Mouse (Mus musculus) thymus, adult 2 months (tissue): ENCODE results near the gene Ttc33. TPM values are rescaled to one million over a fixed set of nuclear protein-coding genes. Genes with fewer than 3 reads are reported as not detected.

Experiments
- DNase-seq: peaks from one replicate; pipeline ENCODE4 v3.0.0; 2021
- H3K27ac ChIP-seq: fragments of 200-500 bp; 2 replicates; pipeline ENCODE4 v1.5.1; 2012; ENCODE audit warnings: low read length, control low read depth; ENCODE audit not compliant: control insufficient read depth, insufficient read depth
- H3K27me3 ChIP-seq: fragments of 200-500 bp; 2 replicates; pipeline ENCODE4 v1.6.1; 2012; ENCODE audit warnings: mild to moderate bottlenecking, low read length, moderate library complexity, mixed read lengths; ENCODE audit not compliant: control insufficient read depth, insufficient read depth
- H3K36me3 ChIP-seq: fragments of 200-500 bp; 2 replicates; pipeline ENCODE4 v1.6.1; 2012; ENCODE audit warnings: mild to moderate bottlenecking, low read length, moderate library complexity; ENCODE audit not compliant: control insufficient read depth, insufficient read depth
- H3K4me1 ChIP-seq: fragments of 200-500 bp; replicated peaks from 2 replicates; pipeline ENCODE4 v1.6.1; 2012; ENCODE audit warnings: low read length; ENCODE audit not compliant: control insufficient read depth, insufficient read depth
- H3K4me3 ChIP-seq: fragments of 200-500 bp; 2 replicates; pipeline ENCODE4 v1.5.1; 2012; ENCODE audit warnings: mild to moderate bottlenecking, low read length, control low read depth, moderate library complexity; ENCODE audit not compliant: control insufficient read depth, insufficient read depth
- CTCF ChIP-seq: fragments of 200-500 bp; IDR thresholded peaks from 2 replicates; pipeline ENCODE4 v1.5.1; 2012; ENCODE audit warnings: mild to moderate bottlenecking, control low read depth, low read length, moderate library complexity, borderline replicate concordance; ENCODE audit not compliant: control insufficient read depth, poor library complexity, insufficient read depth; ENCODE audit errors: extremely low read depth
- POLR2A ChIP-seq: fragments of 200-500 bp; IDR thresholded peaks from 2 replicates; pipeline ENCODE4 v1.6.1; 2012; ENCODE audit warnings: mild to moderate bottlenecking, low read length, control low read depth, moderate library complexity; ENCODE audit not compliant: control insufficient read depth, poor library complexity, insufficient read depth; ENCODE audit errors: extremely low read depth
- WGBS: fragments of 180-500 bp; shearing (Covaris S2); methylation state at CpG from one replicate; pipeline ENCODE4 v1.1.7; 2018; 5-methylcytosine and 5-hydroxymethylcytosine counted together
- polyA plus RNA-seq: library from polyadenylated mRNA; depleted of rRNA; stranded (reverse); fragments of >200 nt; gene quantifications from 2 replicates; pipeline ENCODE4 v1.2.3, GENCODE M21; 2012

Ttc33 gene
- polyA plus RNA-seq, 1 experiment, result 4.9 TPM

DNA sequence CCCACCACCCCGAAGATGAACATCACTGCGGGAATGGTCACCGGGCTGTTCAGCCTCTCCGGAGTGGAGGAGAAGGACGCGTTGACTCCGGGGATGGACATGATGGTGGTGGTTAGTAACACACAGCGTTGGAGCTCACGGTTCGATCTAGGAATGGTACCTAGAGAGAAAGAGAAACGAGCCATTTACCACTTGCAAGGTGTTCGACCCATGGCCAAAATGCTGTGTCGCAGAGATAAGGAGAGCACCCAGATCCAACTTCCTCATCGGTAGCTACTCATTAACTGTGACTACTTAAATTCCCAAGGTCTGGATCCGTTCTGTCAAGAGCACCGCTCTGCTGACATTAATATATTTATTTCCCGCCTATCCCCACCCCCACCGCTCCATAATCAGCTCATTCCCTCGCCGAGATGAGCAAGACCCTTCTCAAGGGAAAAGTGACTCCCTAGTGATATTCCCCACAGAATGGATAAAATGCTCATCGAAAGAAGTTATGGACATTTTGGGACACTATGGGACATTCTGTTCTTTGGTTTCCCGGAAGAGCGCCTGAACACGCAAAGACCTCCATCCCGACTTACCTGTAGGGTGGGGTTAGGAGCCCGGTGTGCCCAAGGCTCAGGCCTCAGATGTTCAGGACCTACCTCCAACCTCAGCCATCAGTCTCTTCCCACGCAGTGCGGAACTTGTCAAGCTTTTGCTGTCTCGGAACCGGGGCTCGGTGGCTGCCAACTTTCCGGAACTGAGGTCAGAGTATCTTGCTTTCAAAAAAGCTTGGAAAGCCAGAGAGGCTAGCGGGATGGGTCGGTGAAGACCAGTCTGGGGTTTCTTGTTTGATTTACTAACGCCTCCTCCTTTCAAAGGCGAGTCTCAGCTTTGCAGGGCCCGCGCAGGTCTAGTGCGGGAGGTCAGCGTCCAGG is 58.0 kb downstream of the Ttc33 start:
- peak; percentile 52 for DNase-seq
- 2% methylated on average over 40 of the region's 40 CpGs for WGBS
- Histone ChIP-seq H3K27ac (no peak overlapping the region), H3K4me1 (peaks cover 11% of the 10 kb centered on the region), H3K4me3 (peak overlapping the region; percentile 76), H3K36me3 (no peaks in the 10 kb centered on the region), H3K27me3 (no peaks in the 10 kb centered on the region)
- TF ChIP-seq POLR2A (no peak), CTCF (no peak)

DNA sequence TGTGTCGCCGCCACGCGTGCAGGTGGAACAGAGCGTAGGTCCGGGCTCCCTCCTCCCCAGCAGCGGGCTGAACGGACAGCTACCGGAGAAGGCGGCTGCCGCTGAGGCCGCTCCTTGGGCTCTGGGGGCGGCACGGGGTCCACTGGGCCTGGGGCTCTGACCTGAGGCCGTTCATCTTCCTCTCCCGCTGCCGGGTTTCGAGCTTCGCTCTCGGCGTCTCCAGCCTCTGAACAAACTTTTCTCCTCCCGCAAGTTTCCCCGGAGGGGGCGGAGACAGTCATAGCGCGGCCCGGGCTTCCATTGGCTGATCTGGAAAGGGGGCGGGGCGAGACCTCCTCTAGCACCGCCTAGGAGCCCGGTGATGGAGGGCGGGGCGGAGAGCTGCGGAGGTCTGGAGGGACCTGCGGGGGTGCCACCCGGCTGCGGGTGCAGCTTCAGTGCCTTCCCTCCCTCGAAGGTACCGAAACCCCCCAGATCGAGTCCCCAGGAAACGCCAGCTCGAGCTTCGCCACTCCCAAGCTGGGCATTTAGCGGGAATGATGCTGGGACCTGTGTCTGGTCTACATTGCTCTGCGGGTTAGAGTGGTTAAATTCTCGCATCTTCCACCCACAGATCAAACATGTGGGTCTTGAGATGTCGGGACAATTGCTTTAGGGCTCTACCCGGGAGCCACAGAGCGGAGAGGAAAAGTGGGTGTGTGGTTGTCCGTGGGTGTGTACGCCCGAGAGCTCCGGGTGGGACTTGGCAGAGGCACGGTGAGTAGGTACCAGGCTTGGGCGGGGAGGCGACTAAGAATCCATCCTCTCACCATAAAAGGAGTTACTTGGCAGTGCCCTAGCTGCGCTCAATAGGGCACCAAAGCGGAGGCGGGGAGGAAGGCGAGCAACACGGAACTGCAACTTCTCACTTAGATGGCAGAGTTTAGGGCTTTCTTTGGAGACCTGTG is 58.9 kb downstream of the Ttc33 start, which contains the start of gene Ptger4:
Gene Ptger4, minus strand, starts transcription at position 229 of the 947 bp plus-strand sequence.
- H3K27ac ChIP-seq, result peak within 1 kb of the TSS; percentile 73
- under 1% methylated on average over 61 of the region's 61 CpGs for WGBS
- peak within 1 kb of the TSS; percentile 76 for H3K4me3 ChIP-seq
- H3K27me3 ChIP-seq, result no peaks in the 10 kb centered on the region
- DNase-seq, result peak; percentile 99
- peaks cover 11% of the 10 kb centered on the region for H3K4me1 ChIP-seq
- TF ChIP-seq CTCF (peak; percentile 60), POLR2A (peak; percentile 96)
- H3K36me3 ChIP-seq, result no peaks in the 10 kb centered on the region

DNA sequence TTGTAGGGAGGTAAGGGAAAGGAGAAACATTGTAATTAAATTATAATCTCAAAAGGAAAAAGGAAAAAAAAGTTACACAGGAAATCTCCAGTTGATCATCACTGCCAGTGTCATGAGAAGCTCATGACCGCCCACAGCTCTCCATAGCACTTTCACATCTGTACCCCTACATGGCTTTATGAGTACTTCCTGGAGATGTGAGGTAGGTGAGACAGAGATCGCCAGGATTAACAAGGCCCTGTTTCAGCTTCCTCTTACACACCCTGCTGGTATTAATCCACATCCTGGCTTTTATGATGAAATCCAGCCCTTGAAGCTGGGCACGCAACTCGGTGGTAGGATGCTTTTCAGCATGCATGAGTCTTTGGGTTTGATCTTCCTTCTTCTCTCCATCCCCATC is 64.9 kb downstream of the Ttc33 start:
- WGBS, result 68% methylated on average over 4 of the region's 4 CpGs

DNA sequence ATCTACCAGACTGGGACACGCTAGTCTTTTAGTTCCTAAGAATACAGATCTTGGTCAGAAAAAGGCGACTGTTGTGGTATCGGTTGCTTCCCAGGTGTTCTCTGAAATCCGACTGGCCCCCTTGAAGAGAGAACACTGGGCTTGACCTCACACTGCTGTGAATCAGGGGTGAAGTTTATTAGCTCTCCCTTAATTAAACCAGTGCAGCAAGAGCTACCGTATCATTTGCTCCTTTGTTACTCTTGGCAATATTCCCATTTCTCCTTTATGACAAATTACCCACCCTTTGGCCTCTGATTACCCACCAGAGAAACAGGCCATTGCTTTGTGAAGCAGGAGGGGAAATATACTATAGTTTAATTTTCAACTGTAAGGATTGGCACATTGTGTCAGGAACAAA is 74.9 kb downstream of the Ttc33 start:
- WGBS, result 85% methylated on average over 5 of the region's 5 CpGs
- DNase-seq, result no peak
- Histone ChIP-seq H3K36me3 (no peaks in the 10 kb centered on the region), H3K4me3 (no peak overlapping the region), H3K27ac (no peak overlapping the region), H3K4me1 (no peaks in the 10 kb centered on the region; the same call in 1 of the 2 replicates), H3K27me3 (no peaks in the 10 kb centered on the region)
- TF ChIP-seq POLR2A (no peak), CTCF (no peak)

More for the DNA sequence above, 64.9 kb downstream of the Ttc33 start:
- no peaks in the 10 kb centered on the region for H3K27me3 ChIP-seq
- H3K4me3 ChIP-seq, result no peak overlapping the region
- TF ChIP-seq CTCF (no peak), POLR2A (no peak)
- no peaks in the 10 kb centered on the region for H3K36me3 ChIP-seq
- no peak for DNase-seq
- no peaks in the 10 kb centered on the region for H3K4me1 ChIP-seq
- H3K27ac ChIP-seq, result no peak overlapping the region

DNA sequence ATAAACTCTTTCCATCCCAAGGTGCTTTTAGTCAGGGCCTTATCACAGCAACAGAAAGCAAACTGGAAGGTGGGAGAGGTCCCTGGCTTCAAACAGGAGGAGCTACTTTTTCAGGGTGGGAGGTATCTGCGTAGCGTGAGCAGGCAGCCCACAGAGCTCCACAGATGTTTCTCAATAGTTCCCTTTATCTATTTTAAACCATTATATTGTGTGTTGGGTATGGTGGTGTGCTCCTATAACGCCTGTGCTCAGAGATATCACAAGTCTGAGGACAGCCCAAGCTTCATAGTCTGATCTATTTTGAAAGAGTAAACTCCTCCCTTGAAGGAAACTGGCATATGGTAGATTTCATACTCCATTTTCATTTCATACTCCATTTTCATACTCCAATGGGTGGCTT is 75.7 kb downstream of the Ttc33 start:
- TF ChIP-seq CTCF, result no peak
- no peak for TF ChIP-seq POLR2A
- no peaks in the 10 kb centered on the region for H3K36me3 ChIP-seq
- WGBS, result 79% methylated on average over 3 of the region's 3 CpGs
- H3K4me1 ChIP-seq, result no peaks in the 10 kb centered on the region; the same call in 1 of the 2 replicates
- no peaks in the 10 kb centered on the region for H3K27me3 ChIP-seq
- H3K4me3 ChIP-seq, result no peak overlapping the region
- H3K27ac ChIP-seq, result no peak overlapping the region
- DNase-seq, result no peak

DNA sequence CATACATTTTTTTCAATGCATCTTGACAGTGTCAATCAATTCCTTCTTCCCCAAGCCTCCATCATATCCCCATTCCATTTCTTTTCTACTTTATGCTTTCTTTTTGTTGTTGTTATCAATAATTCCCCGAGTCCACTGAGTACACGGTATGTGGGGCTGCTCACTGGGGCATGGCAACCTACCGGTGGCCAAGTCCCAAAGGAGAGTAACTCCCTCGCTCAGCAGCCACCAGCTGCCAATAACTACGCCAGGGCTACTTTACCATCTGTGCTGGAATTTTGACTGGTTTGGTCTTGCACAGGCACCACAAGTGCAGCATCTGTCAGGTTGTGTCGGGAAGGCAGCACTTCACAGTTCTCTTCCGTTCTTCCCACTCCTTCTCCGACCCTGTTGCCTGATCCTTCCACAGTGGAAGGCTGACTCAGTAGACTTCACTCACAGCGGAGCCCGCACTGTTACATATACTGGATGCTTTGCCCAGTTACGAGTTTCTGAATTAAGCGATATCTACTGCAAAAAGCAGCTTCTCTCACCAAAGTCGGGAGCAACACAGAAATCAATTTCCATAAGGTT is 76.9 kb downstream of the Ttc33 start:
- 93% methylated on average over 13 of the region's 13 CpGs for WGBS
- no peaks in the 10 kb centered on the region; the same call in 1 of the 2 replicates for H3K4me1 ChIP-seq
- no peaks in the 10 kb centered on the region for H3K27me3 ChIP-seq
- no peak overlapping the region for H3K4me3 ChIP-seq
- H3K36me3 ChIP-seq, result no peaks in the 10 kb centered on the region
- H3K27ac ChIP-seq, result no peak overlapping the region
- DNase-seq, result no peak
- TF ChIP-seq POLR2A (no peak), CTCF (no peak)
